Comparison of ENCODE assay signal across 8 mouse cellular contexts in the genomic region with DNA sequence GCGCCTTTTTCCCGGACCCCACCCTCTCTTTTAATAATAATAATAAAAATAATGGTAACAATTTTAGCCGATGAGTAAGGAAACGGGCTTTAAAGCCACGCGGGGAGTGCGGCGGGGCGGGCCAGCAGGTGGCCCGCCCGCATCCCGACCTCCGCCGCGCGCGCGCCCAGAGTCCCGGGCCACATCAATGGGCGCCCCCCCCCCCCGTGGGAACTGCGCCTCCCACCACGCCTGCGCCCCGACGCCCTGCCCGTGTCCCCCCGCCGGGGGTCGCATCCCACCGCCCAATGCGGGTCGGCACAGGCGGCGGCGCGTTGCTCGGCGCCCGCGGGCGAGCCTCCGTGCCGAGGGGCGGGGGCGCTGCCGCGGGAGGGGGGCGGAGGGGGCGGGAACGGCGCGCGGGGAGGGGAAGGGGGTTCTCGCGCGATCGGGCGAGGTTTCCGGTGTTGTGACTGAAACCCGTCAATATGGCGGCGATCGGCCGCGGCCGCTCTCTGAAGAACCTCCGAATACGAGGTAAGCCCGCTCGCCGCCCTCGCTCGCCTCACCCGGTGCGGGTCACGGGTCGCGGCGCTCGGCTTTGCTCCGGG. TPM values are rescaled to one million over a fixed set of nuclear protein-coding genes. Genes with fewer than 3 reads are reported as not detected.
DNase-seq lines count a peak whose midpoint lies in the region; ATAC-seq and TF ChIP-seq lines count a peak whose summit lies in the region.

Gene Rictor (plus strand): TSS at position 444 of the 590 bp plus-strand sequence.

- peak within 1 kb of the TSS; percentile 97 for H3K9ac ChIP-seq in forebrain, embryonic 15.5 days (replicated peaks)
- peak within 1 kb of the TSS; percentile 99 for H3K9ac ChIP-seq in lung, postnatal 0 days (replicated peaks; ENCODE audit: low read depth)

- peak; percentile 91 for ATAC-seq in forebrain, embryonic 15.5 days (replicated peaks)
- peak; percentile 88 for ATAC-seq in lung, postnatal 0 days

- WGBS in forebrain, embryonic 15.5 days, result under 1% methylated on average over 48 of the region's 82 CpGs
- under 1% methylated on average over 46 of the region's 82 CpGs for WGBS in lung, postnatal 0 days

- H3K27me3 ChIP-seq in forebrain, embryonic 15.5 days, result 0 out of 2 replicates have a peak, but pooled peaks cover 4% of the 10 kb centered on the region
- no peaks in the 10 kb centered on the region; the same call in 1 of the 2 replicates for H3K27me3 ChIP-seq in lung, postnatal 0 days (replicated peaks; ENCODE audit: insufficient read depth, low read length)

- TF ChIP-seq CTCF in lung, postnatal 0 days (IDR thresholded peaks at IDR 0.05), result no peak

- peaks cover 34% of the 10 kb centered on the region for H3K4me1 ChIP-seq in forebrain, embryonic 15.5 days
- H3K4me1 ChIP-seq in lung, postnatal 0 days (ENCODE audit: insufficient read depth, low read depth, low read length), result peaks cover 6% of the 10 kb centered on the region; the same call in 1 of the 2 replicates

- intact Hi-C loops in heart, postnatal 36 days (cut with DNase I), result loop anchor here (5.0 to 10.0 kb wide), 3 partner anchors 81 to 443 kb away; no protein-coding TSS in a partner anchor

- H3K27ac ChIP-seq in forebrain, embryonic 15.5 days (replicated peaks), result peak within 1 kb of the TSS; percentile 96
- H3K27ac ChIP-seq in lung, postnatal 0 days (ENCODE audit: low read length), result peak within 1 kb of the TSS; percentile 98

- DNase-seq in ES-CJ7 (ENCODE audit: low read depth, low spot score), result peak; percentile 70
- peak; percentile 79 for DNase-seq in c-Kit-positive CD71-positive TER-119-positive erythroid progenitor cells, embryonic 14.5 days (ENCODE audit: low spot score)
- DNase-seq in heart, postnatal 36 days, result peak; percentile 85 to 88
- DNase-seq in layer of hippocampus, adult 9-11 months, result peak; percentile 66
- DNase-seq in lung, postnatal 0 days (ENCODE audit: low spot score), result peak; percentile 92
- DNase-seq in ovary, postnatal 10 days (ENCODE audit: low spot score), result peak; percentile 60
- DNase-seq in thymus, postnatal 10 days (ENCODE audit: low spot score in 2 of 2), result peak; percentile 73 to 90

- H3K9me3 ChIP-seq in forebrain, embryonic 15.5 days, result no peaks in the 10 kb centered on the region
- H3K9me3 ChIP-seq in lung, postnatal 0 days (ENCODE audit: low read length), result no peaks in the 10 kb centered on the region

- H3K4me3 ChIP-seq in forebrain, embryonic 15.5 days, result peak within 1 kb of the TSS; percentile 92
- peak within 1 kb of the TSS; percentile 100 for H3K4me3 ChIP-seq in lung, postnatal 0 days (ENCODE audit: low read depth, low read length)

- no peak for TF ChIP-seq EP300 in lung, postnatal 0 days (IDR thresholded peaks at IDR 0.05)

- H3K4me2 ChIP-seq in forebrain, embryonic 15.5 days (replicated peaks), result peak within 1 kb of the TSS; percentile 95
- H3K4me2 ChIP-seq in lung, postnatal 0 days (replicated peaks; ENCODE audit: low read depth, low read length), result peak within 1 kb of the TSS; percentile 91

- no peaks in the 10 kb centered on the region for H3K36me3 ChIP-seq in forebrain, embryonic 15.5 days
- no peaks in the 10 kb centered on the region for H3K36me3 ChIP-seq in lung, postnatal 0 days (ENCODE audit: insufficient read depth, low read length)

RNA-seq across cellular contexts. Expression of gene Rictor, which starts in this region (rescaled TPM):
- 59.1 and 60.7 TPM in 2 replicates for polyA plus RNA-seq in forebrain, embryonic 15.5 days (2015; fragmentation: Nextera tagmentation; extraction: Ambion mirVana)
- total RNA-seq in heart, postnatal 36 days (2021), result 10 to 100 TPM; 15.0 to 15.2 TPM
- 35.5 and 43.7 TPM in 2 replicates for polyA plus RNA-seq in lung, postnatal 0 days (2015; fragmentation: Nextera tagmentation; extraction: Ambion mirVana)

Comparison
In these comparisons a context has a peak if more than half of its experiments do, and no peak if none do; other contexts are left out.
1. Peak in every context shown above with its lines: DNase-seq, ATAC-seq, H3K4me3 ChIP-seq and H3K27ac ChIP-seq.